ENCODE assay signal across 8 mouse cellular contexts in genomic region chr12:13268412-13268811, GRCm38 (mm10). TPM values are rescaled to one million over a fixed set of nuclear protein-coding genes. Genes with fewer than 3 reads are reported as not detected.
A peak's percentile ranks its signal among the peaks of the same experiment; 100 is the strongest.
DNase-seq lines count a peak whose midpoint lies in the region; ATAC-seq and TF ChIP-seq lines count a peak whose summit lies in the region.

No protein-coding gene starts in this region.

- 0 out of 4 replicates have a peak overlapping the region, but pooled peaks of 1 of the 2 experiments have one; percentile 24 for H3K27ac ChIP-seq in heart, embryonic 14.5 days (replicated peaks in 1 of 2; ENCODE audit: control insufficient read depth in 1 of 2, insufficient read depth in 1 of 2, low read depth in 2 of 2, low read length in 2 of 2)
- H3K27ac ChIP-seq in bone marrow macrophage, adult 2 months (ENCODE audit: insufficient read depth, low read depth, low read length) = no peak overlapping the region
- H3K27ac ChIP-seq in hindbrain, embryonic 15.5 days (replicated peaks) = 0 out of 2 replicates have a peak overlapping the region, but pooled peaks have one; percentile 11
- H3K27ac ChIP-seq in midbrain, embryonic 15.5 days = no peak overlapping the region

- DNase-seq in heart, postnatal 36 days = no peak
- no peak for DNase-seq in urinary bladder, postnatal 4 days (ENCODE audit: low spot score in 2 of 2)
- no peak for DNase-seq in adrenal gland, postnatal 36 days
- DNase-seq in cerebellum, postnatal 4 days (ENCODE audit: low spot score in 2 of 2) = no peak

- no peak for TF ChIP-seq POLR2A in bone marrow macrophage, adult 2 months (IDR thresholded peaks at IDR 0.05; ENCODE audit: borderline replicate concordance, low read depth, low read length)

- no peak for ATAC-seq in heart, embryonic 14.5 days (ENCODE audit: insufficient number of reproducible peaks, insufficient read depth, low FRiP score, low read depth)
- peak; percentile 70 for ATAC-seq in hindbrain, embryonic 15.5 days (ENCODE audit: low FRiP score, low read depth)
- ATAC-seq in midbrain, embryonic 15.5 days (replicated peaks) = peak; percentile 57

- intact Hi-C loops in heart, postnatal 36 days (cut with DNase I) = no loop called here

- no peaks in the 10 kb centered on the region for H3K9me3 ChIP-seq in heart, embryonic 14.5 days (ENCODE audit: control insufficient read depth, low read length)
- no peaks in the 10 kb centered on the region for H3K9me3 ChIP-seq in hindbrain, embryonic 15.5 days
- H3K9me3 ChIP-seq in midbrain, embryonic 15.5 days = no peaks in the 10 kb centered on the region

- no peaks in the 10 kb centered on the region for H3K27me3 ChIP-seq in heart, embryonic 14.5 days (ENCODE audit: control insufficient read depth, insufficient read depth, low read length)
- H3K27me3 ChIP-seq in hindbrain, embryonic 15.5 days = no peaks in the 10 kb centered on the region
- no peaks in the 10 kb centered on the region for H3K27me3 ChIP-seq in midbrain, embryonic 15.5 days (replicated peaks)

- 48% methylated on average over 3 of the region's 3 CpGs for WGBS in heart, embryonic 14.5 days
- WGBS in hindbrain, embryonic 15.5 days = 52% methylated on average over 3 of the region's 3 CpGs
- WGBS in midbrain, embryonic 15.5 days = 51% methylated on average over 3 of the region's 3 CpGs

- peak overlapping the region; percentile 84 for H3K4me2 ChIP-seq in heart, embryonic 14.5 days (ENCODE audit: low read length)
- H3K4me2 ChIP-seq in hindbrain, embryonic 15.5 days = peak overlapping the region; percentile 74
- peak overlapping the region; percentile 66 for H3K4me2 ChIP-seq in midbrain, embryonic 15.5 days

- 0 out of 2 replicates have a peak overlapping the region, but pooled peaks have one; percentile 8 for H3K9ac ChIP-seq in heart, embryonic 14.5 days (ENCODE audit: low read length)
- H3K9ac ChIP-seq in hindbrain, embryonic 15.5 days = no peak overlapping the region
- H3K9ac ChIP-seq in midbrain, embryonic 15.5 days = peak overlapping the region; percentile 5; the same call in 1 of the 2 replicates

- H3K36me3 ChIP-seq in heart, embryonic 14.5 days (ENCODE audit: control insufficient read depth, insufficient read depth, low read length) = no peaks in the 10 kb centered on the region
- H3K36me3 ChIP-seq in hindbrain, embryonic 15.5 days = no peaks in the 10 kb centered on the region
- no peaks in the 10 kb centered on the region for H3K36me3 ChIP-seq in midbrain, embryonic 15.5 days (replicated peaks)

- H3K4me1 ChIP-seq in heart, embryonic 14.5 days (ENCODE audit: control insufficient read depth in 2 of 2, insufficient read depth in 2 of 2, low read length in 2 of 2) = peaks cover 6 to 11% of the 10 kb centered on the region in 2 experiments; a peak in 3 of 4 replicates
- peaks cover 6% of the 10 kb centered on the region for H3K4me1 ChIP-seq in bone marrow macrophage, adult 2 months (ENCODE audit: control insufficient read depth, insufficient read depth, low read length)
- H3K4me1 ChIP-seq in hindbrain, embryonic 15.5 days (replicated peaks) = peaks cover 19% of the 10 kb centered on the region
- peaks cover 17% of the 10 kb centered on the region for H3K4me1 ChIP-seq in midbrain, embryonic 15.5 days

- TF ChIP-seq CTCF in bone marrow macrophage, adult 2 months (IDR thresholded peaks at IDR 0.05; ENCODE audit: low read depth, low read length) = no peak

- peak overlapping the region in 1 of 2 experiments; percentile 83; a peak in 3 of 4 replicates for H3K4me3 ChIP-seq in heart, embryonic 14.5 days (ENCODE audit: control insufficient read depth in 1 of 2, insufficient read depth in 1 of 2, low read depth in 1 of 2, low read length in 2 of 2)
- H3K4me3 ChIP-seq in bone marrow macrophage, adult 2 months (ENCODE audit: insufficient read depth, low read length) = peak overlapping the region; percentile 96
- H3K4me3 ChIP-seq in hindbrain, embryonic 15.5 days = peak overlapping the region; percentile 74
- peak overlapping the region; percentile 83 for H3K4me3 ChIP-seq in midbrain, embryonic 15.5 days

RNA-seq across cellular contexts. Expression of gene Nbas, which starts 0.5 kb away (rescaled TPM):
- polyA plus RNA-seq in heart, embryonic 14.5 days (2014; fragmentation: Nextera tagmentation; extraction: Ambion mirVana) = 9.5 and 10.6 TPM in 2 replicates
- 10 to 100 TPM; 32.3 to 33.7 TPM for total RNA-seq in heart, postnatal 36 days (2021)
- polyA plus RNA-seq in bone marrow macrophage, adult 2 months (2012; ENCODE audit: insufficient read depth, insufficient read length, missing spikeins) = 5.4 and 7.3 TPM in 2 replicates
- polyA plus RNA-seq in hindbrain, embryonic 15.5 days (2015; fragmentation: Nextera tagmentation; extraction: Ambion mirVana) = 15.2 and 15.9 TPM in 2 replicates
- 17.5 and 17.7 TPM in 2 replicates for polyA plus RNA-seq in midbrain, embryonic 15.5 days (2015; fragmentation: Nextera tagmentation; extraction: Ambion mirVana)
- 10 to 100 TPM; 27.0 to 30.6 TPM for total RNA-seq in adrenal gland, postnatal 36 days (2021)

RNA-seq across cellular contexts. Expression of gene Ddx1, which starts 19.4 kb away (rescaled TPM):
- 91.0 and 94.0 TPM in 2 replicates for polyA plus RNA-seq in heart, embryonic 14.5 days (2014; fragmentation: Nextera tagmentation; extraction: Ambion mirVana)
- total RNA-seq in heart, postnatal 36 days (2021) = 10 to 100 TPM; 82.5 to 90.3 TPM
- polyA plus RNA-seq in bone marrow macrophage, adult 2 months (2012; ENCODE audit: insufficient read depth, insufficient read length, missing spikeins) = 33.9 and 39.6 TPM in 2 replicates
- polyA plus RNA-seq in hindbrain, embryonic 15.5 days (2015; fragmentation: Nextera tagmentation; extraction: Ambion mirVana) = 131 TPM in 2 replicates
- 128 and 132 TPM in 2 replicates for polyA plus RNA-seq in midbrain, embryonic 15.5 days (2015; fragmentation: Nextera tagmentation; extraction: Ambion mirVana)
- 10 to 100 TPM; 92.0 to 95.5 TPM for total RNA-seq in adrenal gland, postnatal 36 days (2021)
